Mouse (Mus musculus): ENCODE measurements around the gene Il10rb.

Gene Il10rb

GRCm38 (mm10) chr16:91445566-91445965 is 39.6 kb downstream of the Il10rb start:
- in situ Hi-C loops (cut with MboI; ENCODE audit: unreplicated experiment in 2 of 2): no loop called here

GRCm38 (mm10) chr16:91446778-91447511 is 41.0 kb downstream of the Il10rb start:
- in situ Hi-C loops (cut with MboI; ENCODE audit: unreplicated experiment in 2 of 2): no loop called here

GRCm38 (mm10) chr16:91447512-91447900 is 41.5 kb downstream of the Il10rb start:
- in situ Hi-C loops (cut with MboI; ENCODE audit: unreplicated experiment in 2 of 2): no loop called here

GRCm38 (mm10) chr16:91448088-91448487 is 42.1 kb downstream of the Il10rb start:
- in situ Hi-C loops (cut with MboI; ENCODE audit: unreplicated experiment in 2 of 2): no loop called here

GRCm38 (mm10) chr16:91448895-91449294 is 42.9 kb downstream of the Il10rb start:
- in situ Hi-C loops (cut with MboI; ENCODE audit: unreplicated experiment in 2 of 2): no loop called here

GRCm38 (mm10) chr16:91450137-91451064 is 44.4 kb downstream of the Il10rb start:
- in situ Hi-C loops (cut with MboI; ENCODE audit: unreplicated experiment in 2 of 2): loop anchor here (5.0 kb wide), 2 partner anchors 33 to 38 kb away; no protein-coding TSS in a partner anchor

GRCm38 (mm10) chr16:91451949-91452348 is 46.0 kb downstream of the Il10rb start:
- in situ Hi-C loops (cut with MboI; ENCODE audit: unreplicated experiment in 2 of 2): loop anchor here (5.0 kb wide), 2 partner anchors 35 to 40 kb away; no protein-coding TSS in a partner anchor

GRCm38 (mm10) chr16:91452363-91452896 is 46.5 kb downstream of the Il10rb start:
- in situ Hi-C loops (cut with MboI; ENCODE audit: unreplicated experiment in 2 of 2): loop anchor here (5.0 kb wide), 2 partner anchors 35 to 40 kb away; no protein-coding TSS in a partner anchor

GRCm38 (mm10) chr16:91455868-91456267 is 49.9 kb downstream of the Il10rb start:
- in situ Hi-C loops (cut with MboI; ENCODE audit: unreplicated experiment in 2 of 2): no loop called here

- in situ Hi-C loops (cut with MboI; ENCODE audit: unreplicated experiment in 2 of 2): no loop called here
These were observed 52.4 kb downstream of the Il10rb start for GRCm38 (mm10) chr16:91458301-91458746.

GRCm38 (mm10) chr16:91458976-91459375 is 53.0 kb downstream of the Il10rb start:
- in situ Hi-C loops (cut with MboI; ENCODE audit: unreplicated experiment in 2 of 2): no loop called here

GRCm38 (mm10) chr16:91459396-91459795 is 53.4 kb downstream of the Il10rb start:
- in situ Hi-C loops (cut with MboI; ENCODE audit: unreplicated experiment in 2 of 2): no loop called here

- in situ Hi-C loops (cut with MboI; ENCODE audit: unreplicated experiment in 2 of 2): loop anchor here in 1 of 2 experiments (5.0 kb wide), 1 partner anchor 88 kb away; the partner anchor contains the start of gene Ifnar2
These were observed 53.9 kb downstream of the Il10rb start for GRCm38 (mm10) chr16:91459841-91460370.

- in situ Hi-C loops (cut with MboI; ENCODE audit: unreplicated experiment in 2 of 2): loop anchor here in 1 of 2 experiments (5.0 kb wide), 1 partner anchor 89 kb away; the partner anchor contains the start of gene Ifnar2
These were observed 55.2 kb downstream of the Il10rb start for GRCm38 (mm10) chr16:91461066-91461638.

- in situ Hi-C loops (cut with MboI; ENCODE audit: unreplicated experiment in 2 of 2): loop anchor here in 1 of 2 experiments (5.0 kb wide), 1 partner anchor 89 kb away; the partner anchor contains the start of gene Ifnar2
These were observed 55.8 kb downstream of the Il10rb start for GRCm38 (mm10) chr16:91461773-91462181.

GRCm38 (mm10) chr16:91462644-91463043 is 56.7 kb downstream of the Il10rb start:
- in situ Hi-C loops (cut with MboI; ENCODE audit: unreplicated experiment in 2 of 2): loop anchor here in 1 of 2 experiments (5.0 kb wide), 1 partner anchor 90 kb away; the partner anchor contains the start of gene Ifnar2

- in situ Hi-C loops (cut with MboI; ENCODE audit: unreplicated experiment in 2 of 2): loop anchor here in 1 of 2 experiments (5.0 kb wide), 1 partner anchor 91 kb away; the partner anchor contains the start of gene Ifnar2
These were observed 57.4 kb downstream of the Il10rb start for GRCm38 (mm10) chr16:91463400-91463799.

- in situ Hi-C loops (cut with MboI; ENCODE audit: unreplicated experiment in 2 of 2): loop anchor here in 1 of 2 experiments (5.0 kb wide), 1 partner anchor 92 kb away; the partner anchor contains the start of gene Ifnar2
These were observed 58.0 kb downstream of the Il10rb start for GRCm38 (mm10) chr16:91463836-91464400.

Data from v-Abl transformed pro-B cells (cell line).